Comparison of ENCODE assay signal across 12 mouse cellular contexts in the genomic region with DNA sequence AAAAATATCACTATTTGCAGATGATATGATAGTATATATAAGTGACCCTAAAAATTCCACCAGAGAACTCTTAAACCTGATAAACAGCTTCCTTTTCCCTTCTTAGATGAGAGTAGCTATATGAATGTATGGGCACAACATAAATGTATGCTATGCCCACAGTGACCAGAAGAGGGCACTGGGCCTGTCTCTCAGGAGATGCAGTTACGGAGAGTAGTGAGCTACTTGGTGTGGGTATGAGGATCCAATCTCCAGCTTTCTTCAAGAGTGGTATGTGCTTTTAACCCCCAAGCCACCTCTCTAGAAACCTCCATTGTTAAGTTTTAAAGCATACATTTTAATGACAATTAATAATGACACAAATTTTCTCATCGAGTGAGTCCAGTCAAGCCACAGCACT.
DNase-seq lines count a peak whose midpoint lies in the region; ATAC-seq lines count a peak whose summit lies in the region.
"Had no signal": no experiment of that assay in that cellular context is flagged by ENCODE, and none has a peak within 500 bp of the region (broad histone marks: within the 10 kb centered on the region; RNA-seq: fewer than 3 reads in every experiment).

No protein-coding gene starts in this region.

- H3K9me3 ChIP-seq in kidney, embryonic 16.5 days (ENCODE audit: low read length): no peaks in the 10 kb centered on the region
- H3K9me3 ChIP-seq: embryonic facial prominence, embryonic 12.5 days; liver, embryonic 15.5 days had no signal

- 94% methylated on average over 2 of the region's 2 CpGs for WGBS in kidney, embryonic 16.5 days

- peak; percentile 49 for DNase-seq in CD4-positive, CD25-positive, alpha-beta regulatory T cell, adult 2 months (ENCODE audit: low read depth, low spot score)
- peak; percentile 9 for DNase-seq in kidney, postnatal 10 days
- peak; percentile 55 for DNase-seq in A20 (ENCODE audit: low read depth, low spot score)
- DNase-seq in c-Kit-positive CD71-positive TER-119-negative erythroid progenitor cells, embryonic 14.5 days (ENCODE audit: low read depth): peak; percentile 3
- no peak for DNase-seq in urinary bladder, postnatal 25 days (ENCODE audit: low spot score)
- DNase-seq: right cerebral cortex, postnatal 25 days had no signal

- H3K4me1 ChIP-seq in kidney, embryonic 16.5 days (ENCODE audit: insufficient read depth, low read length): 0 out of 2 replicates have a peak, but pooled peaks cover 2% of the 10 kb centered on the region
- H3K4me1 ChIP-seq: liver, embryonic 15.5 days had no signal

- H3K27me3 ChIP-seq in kidney, embryonic 16.5 days (ENCODE audit: insufficient read depth, low read length): no peaks in the 10 kb centered on the region
- H3K27me3 ChIP-seq: embryonic facial prominence, embryonic 12.5 days; liver, embryonic 15.5 days had no signal

- no peaks in the 10 kb centered on the region for H3K36me3 ChIP-seq in kidney, embryonic 16.5 days (ENCODE audit: insufficient read depth, low read length)
- H3K36me3 ChIP-seq: embryonic facial prominence, embryonic 12.5 days; liver, embryonic 15.5 days had no signal

- H3K27ac ChIP-seq in kidney, embryonic 16.5 days (ENCODE audit: low read length): no peak overlapping the region
- H3K27ac ChIP-seq: embryonic facial prominence, embryonic 12.5 days; liver, embryonic 15.5 days had no signal

- no peak overlapping the region for H3K9ac ChIP-seq in kidney, embryonic 16.5 days (replicated peaks; ENCODE audit: low read length)
- H3K9ac ChIP-seq: embryonic facial prominence, embryonic 12.5 days; liver, embryonic 15.5 days had no signal

- no peak for ATAC-seq in CD4-positive, CD25-positive, alpha-beta regulatory T cell, adult 4 months
- no peak for ATAC-seq in kidney, embryonic 16.5 days (ENCODE audit: low FRiP score, low TSS enrichment)
- no peak for ATAC-seq in inflammation-experienced regulatory T-cells, adult 6 months

- no peak overlapping the region for H3K4me3 ChIP-seq in kidney, embryonic 16.5 days (ENCODE audit: low read length)
- H3K4me3 ChIP-seq: embryonic facial prominence, embryonic 12.5 days; liver, embryonic 15.5 days; myocyte had no signal

- H3K4me2 ChIP-seq in kidney, embryonic 16.5 days (replicated peaks; ENCODE audit: low read depth, low read length): no peak overlapping the region
- H3K4me2 ChIP-seq: embryonic facial prominence, embryonic 12.5 days; liver, embryonic 15.5 days had no signal
